Mouse (Mus musculus) bone marrow macrophage, adult 2 months (primary cell): ENCODE measurements at regions not wholly inside any gene's neighbourhood (a gene's known extent, or its start where the extent isn't known, plus 50 kb on each side); places are given as distances from the start of the nearest gene placed in this dataset.

ENCODE experiments used
- H3K27ac ChIP-seq: 2 replicates; pipeline ENCODE4 v1.5.1; 2012; ENCODE audit warnings: low read depth, low read length; ENCODE audit not compliant: insufficient read depth
- H3K4me1 ChIP-seq: 2 replicates; pipeline ENCODE4 v1.6.1; 2012; ENCODE audit warnings: low read length; ENCODE audit not compliant: control insufficient read depth, insufficient read depth
- H3K4me3 ChIP-seq: 2 replicates; pipeline ENCODE4 v1.5.1; 2012; ENCODE audit warnings: mild to moderate bottlenecking, low read length, moderate library complexity; ENCODE audit not compliant: insufficient read depth
- CTCF ChIP-seq: IDR thresholded peaks from 2 replicates; pipeline ENCODE4 v1.5.1; 2012; ENCODE audit warnings: low read depth, mild to moderate bottlenecking, low read length, moderate library complexity
- POLR2A ChIP-seq: IDR thresholded peaks from 2 replicates; pipeline ENCODE4 v1.6.1; 2012; ENCODE audit warnings: mild to moderate bottlenecking, low read depth, low read length, borderline replicate concordance

DNA sequence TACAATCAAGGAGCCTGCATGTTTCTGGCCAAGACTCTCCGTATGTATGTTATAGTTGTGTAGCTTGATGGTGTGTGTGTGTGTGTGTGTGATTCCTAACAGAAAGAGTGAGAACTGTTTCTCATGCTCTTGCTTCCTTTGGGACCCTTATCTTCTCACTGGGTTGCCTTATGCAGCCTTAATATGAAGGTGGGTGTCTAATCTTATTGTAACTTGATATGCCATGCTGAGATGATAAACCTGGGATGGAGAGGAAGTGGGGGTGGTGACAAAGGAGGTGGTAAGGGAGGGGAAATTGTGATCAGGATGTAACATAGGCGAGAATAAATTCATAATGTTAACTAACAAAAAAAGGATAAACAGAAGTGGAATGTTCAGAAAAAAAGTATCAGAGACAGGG lies 791.3 kb downstream of the Kcnj2 start:
- no peak for TF ChIP-seq POLR2A
- TF ChIP-seq CTCF: no peak
- no peaks in the 10 kb centered on the region for H3K4me1 ChIP-seq
- H3K4me3 ChIP-seq: no peak overlapping the region
- no peak overlapping the region for H3K27ac ChIP-seq

DNA sequence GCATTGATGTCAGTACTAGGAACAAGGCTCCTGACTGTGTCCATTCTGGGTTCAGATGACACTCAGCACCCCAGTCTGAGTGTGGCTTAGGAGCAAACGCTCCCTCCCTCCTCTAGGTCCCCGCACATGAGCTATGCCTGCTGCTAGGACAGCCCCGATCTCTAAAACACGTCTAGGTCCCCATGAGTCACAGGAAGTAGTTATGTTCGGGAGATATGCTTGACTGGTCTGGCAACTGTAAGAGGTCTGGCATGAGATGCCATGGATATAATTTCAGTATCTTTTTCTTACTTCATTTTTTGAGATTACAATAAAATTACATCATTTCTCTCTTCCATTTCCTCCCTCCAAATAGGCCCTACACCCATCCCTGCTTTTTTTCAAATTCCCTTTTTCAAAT lies 792.1 kb downstream of the Kcnj2 start:
- no peaks in the 10 kb centered on the region for H3K4me1 ChIP-seq
- TF ChIP-seq POLR2A: no peak
- no peak for TF ChIP-seq CTCF
- H3K4me3 ChIP-seq: no peak overlapping the region
- no peak overlapping the region for H3K27ac ChIP-seq

DNA sequence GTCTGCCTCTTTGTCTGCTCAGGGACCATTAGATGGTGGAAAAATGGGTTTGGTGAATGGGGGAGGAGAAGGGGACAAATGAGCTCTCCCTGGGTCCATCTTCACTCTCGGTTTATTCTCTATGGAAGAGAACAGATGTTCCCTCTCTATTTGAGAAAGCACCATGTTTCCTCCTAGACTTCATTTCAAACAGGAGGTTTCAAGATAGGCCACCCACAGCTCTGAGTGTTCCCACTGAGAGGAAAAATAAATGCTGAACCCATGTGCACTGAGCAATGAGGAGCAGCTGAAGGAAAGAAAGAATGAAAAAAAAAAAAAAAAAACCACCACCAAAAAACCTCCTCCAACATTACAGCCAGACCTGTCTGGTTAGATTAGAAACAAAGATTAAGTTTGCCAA lies 799.2 kb downstream of the Kcnj2 start:
- H3K27ac ChIP-seq: no peak overlapping the region
- no peak overlapping the region for H3K4me3 ChIP-seq
- TF ChIP-seq CTCF: no peak
- no peak for TF ChIP-seq POLR2A

DNA sequence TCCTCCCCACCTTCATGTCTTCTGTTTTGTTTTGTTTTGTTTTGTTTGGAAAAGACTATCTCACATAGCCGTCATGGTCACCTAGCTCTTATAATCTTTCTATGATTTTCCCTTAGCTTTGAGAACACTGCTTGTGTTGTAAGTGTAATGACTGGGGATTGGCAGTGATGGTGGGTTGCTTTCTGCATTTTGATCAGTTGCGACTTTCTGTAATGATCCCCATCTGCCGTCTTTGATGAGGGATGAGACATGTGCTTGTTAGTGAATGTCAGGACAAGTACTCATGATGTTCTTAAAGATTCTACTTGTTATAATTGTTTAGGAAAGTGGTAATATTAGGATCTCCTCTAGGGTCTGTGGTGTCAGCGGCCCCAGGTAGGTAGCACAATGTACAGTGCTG lies 809.4 kb downstream of the Kcnj2 start:
- Histone ChIP-seq H3K27ac (no peak overlapping the region), H3K4me1 (no peaks in the 10 kb centered on the region), H3K4me3 (no peak overlapping the region)
- TF ChIP-seq CTCF (no peak), POLR2A (no peak)

More for the DNA sequence above, 799.2 kb downstream of the Kcnj2 start:
- H3K4me1 ChIP-seq: no peaks in the 10 kb centered on the region

DNA sequence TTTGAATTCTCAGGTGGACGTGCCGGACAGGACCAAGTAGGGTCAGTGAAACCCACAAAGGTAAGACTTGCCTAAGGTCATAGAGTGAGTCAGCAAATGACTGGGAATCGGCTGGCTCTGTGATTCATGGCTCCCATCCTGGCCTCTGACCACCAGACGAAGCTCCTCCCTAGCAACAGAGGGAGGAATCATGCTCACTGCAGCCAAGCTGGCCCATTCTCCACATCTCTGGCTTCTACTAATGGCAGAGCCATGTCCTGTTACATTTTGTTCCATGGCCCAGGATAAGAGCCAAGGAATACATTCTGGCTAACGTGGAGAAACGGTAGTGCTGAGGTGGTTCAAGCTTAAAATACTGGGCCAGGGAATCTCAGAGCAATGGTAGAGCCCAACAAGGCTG lies 814.2 kb downstream of the Kcnj2 start:
- H3K4me3 ChIP-seq: no peak overlapping the region
- TF ChIP-seq POLR2A (no peak), CTCF (no peak)
- no peaks in the 10 kb centered on the region for H3K4me1 ChIP-seq
- H3K27ac ChIP-seq: no peak overlapping the region

DNA sequence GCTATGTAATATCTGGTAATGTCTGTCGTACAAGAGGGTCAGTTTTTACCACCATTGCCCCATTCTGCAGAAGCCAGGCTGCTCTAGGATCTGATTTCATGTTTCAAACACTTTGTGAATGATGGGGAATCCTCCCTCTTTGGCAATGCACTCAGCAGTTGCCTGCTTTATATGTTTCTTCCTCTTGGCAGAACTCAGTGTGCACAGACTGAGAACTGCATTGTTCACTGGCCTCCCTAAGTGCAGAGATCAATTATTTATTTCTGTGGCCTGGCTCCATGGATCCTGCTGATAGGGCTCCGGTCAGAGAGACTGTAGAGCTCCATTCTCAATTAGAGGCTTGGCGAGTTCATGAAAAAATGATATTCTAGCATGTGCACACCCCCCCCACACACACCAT lies 824.1 kb downstream of the Kcnj2 start:
- no peaks in the 10 kb centered on the region for H3K4me1 ChIP-seq
- H3K4me3 ChIP-seq: no peak overlapping the region
- no peak overlapping the region for H3K27ac ChIP-seq
- no peak for TF ChIP-seq CTCF
- TF ChIP-seq POLR2A: no peak

DNA sequence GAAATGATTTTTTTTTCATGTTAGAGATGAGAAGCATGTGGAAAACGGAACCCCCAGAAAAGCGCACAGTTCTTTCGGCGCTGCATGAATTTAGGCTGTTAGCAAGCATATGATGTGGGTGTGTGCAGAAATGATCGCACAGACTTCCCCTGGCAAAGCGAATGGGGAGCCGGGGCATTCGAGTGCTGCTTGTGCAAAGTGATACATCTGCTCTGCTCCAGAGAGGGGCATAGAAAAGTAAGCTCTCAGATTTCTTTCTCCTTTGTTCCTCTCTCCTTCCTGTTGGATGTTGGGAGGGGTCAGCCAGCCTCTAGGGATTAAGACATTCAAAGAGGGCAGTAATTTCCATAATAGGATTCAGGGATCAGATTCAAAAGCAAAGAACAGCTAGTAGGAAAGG lies 827.9 kb downstream of the Kcnj2 start:
- H3K4me1 ChIP-seq: no peaks in the 10 kb centered on the region
- no peak overlapping the region for H3K4me3 ChIP-seq
- TF ChIP-seq POLR2A (no peak), CTCF (no peak)
- no peak overlapping the region for H3K27ac ChIP-seq

DNA sequence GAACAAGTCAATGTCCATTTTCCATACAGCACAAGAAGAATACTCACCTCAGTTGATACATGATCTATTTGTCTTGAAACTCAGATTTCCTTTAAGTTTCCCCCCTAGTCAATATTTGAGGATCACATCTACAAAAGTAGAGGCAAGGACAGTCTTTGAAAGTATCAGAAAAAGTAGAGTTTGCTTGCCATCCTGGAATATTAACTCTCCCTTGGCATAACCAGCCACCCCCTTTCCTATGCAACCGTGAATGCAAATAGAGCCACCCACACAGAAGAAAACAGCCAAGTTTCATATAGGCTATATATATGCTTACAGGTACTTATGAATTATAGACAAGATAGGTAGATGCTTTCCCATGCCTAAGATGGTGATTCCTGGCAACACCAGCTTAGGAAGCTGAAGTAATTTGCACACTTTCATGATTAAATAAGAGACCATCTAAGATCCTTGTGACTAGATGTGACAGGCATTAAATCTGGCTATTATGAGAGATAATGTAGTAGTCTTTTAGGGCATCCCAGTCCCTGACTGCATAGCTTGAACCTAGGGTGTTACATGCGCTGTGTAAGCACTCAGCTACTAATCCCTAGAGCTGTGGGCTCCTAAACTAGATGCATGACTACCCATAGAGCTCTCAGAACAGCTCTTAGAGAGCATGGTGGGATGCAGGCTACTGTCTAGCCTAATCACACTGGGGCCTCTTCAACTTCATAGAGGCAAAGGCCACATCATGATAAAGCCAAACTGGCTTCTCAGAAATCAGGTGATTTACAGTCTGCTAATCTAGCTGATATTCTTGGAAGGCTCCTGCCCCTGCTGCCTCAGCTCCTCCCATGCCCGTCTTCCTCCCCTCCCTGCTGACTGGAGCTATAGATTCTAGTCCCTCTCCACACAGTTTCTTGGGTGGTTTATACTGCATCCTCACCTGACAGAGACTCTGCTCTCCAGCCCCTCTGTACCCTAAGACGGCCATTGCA lies 829.5 kb downstream of the Kcnj2 start:
- TF ChIP-seq POLR2A (no peak), CTCF (no peak)
- Histone ChIP-seq H3K27ac (no peak overlapping the region), H3K4me3 (no peak overlapping the region), H3K4me1 (no peaks in the 10 kb centered on the region)

DNA sequence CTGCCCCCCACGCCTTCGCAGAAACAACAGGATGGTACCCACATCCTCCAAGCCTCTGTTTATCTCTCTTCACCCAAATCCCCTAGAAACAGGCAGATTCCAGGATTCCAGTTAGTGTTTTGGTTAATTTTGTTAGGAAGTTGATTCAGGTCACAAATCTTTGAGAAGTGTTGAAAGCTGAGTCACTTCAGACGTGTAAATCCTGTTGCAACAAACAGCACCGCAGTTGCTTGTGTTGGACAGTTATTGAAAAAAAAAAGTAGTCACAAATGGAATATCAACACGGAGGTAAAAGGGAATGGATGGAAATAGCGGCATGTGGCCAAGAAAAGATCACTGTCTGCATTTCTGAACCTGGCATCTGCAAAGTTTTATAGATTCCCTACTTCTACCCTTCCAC lies 831.0 kb downstream of the Kcnj2 start:
- Histone ChIP-seq H3K27ac (no peak overlapping the region), H3K4me3 (no peak overlapping the region), H3K4me1 (no peaks in the 10 kb centered on the region)
- TF ChIP-seq POLR2A (no peak), CTCF (no peak)

DNA sequence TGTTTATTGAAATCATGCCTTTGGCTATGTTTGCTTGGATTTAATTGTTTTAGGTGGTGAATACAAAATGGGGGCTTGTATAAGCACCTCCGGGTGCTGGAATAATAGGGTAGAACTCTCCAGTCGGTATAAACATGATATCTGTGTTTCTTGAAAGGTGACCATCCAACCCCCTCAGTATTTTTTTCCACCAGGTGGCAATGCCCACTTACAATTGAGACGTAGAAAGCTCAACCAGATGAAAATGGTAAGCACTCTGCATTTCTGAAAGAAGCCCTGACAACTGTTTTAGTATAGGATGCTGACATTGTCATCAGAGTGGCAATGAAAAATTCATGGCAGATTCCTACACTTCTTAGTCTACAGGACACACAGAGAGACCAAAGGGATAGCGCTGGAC lies 838.1 kb downstream of the Kcnj2 start:
- Histone ChIP-seq H3K27ac (no peak overlapping the region), H3K4me3 (no peak overlapping the region), H3K4me1 (no peaks in the 10 kb centered on the region)
- TF ChIP-seq POLR2A (no peak), CTCF (no peak)
